ENCODE assay signal across 8 mouse cellular contexts in genomic region chr12:80001794-80002193, GRCm38 (mm10).
DNase-seq lines count a peak whose midpoint lies in the region; ATAC-seq and TF ChIP-seq lines count a peak whose summit lies in the region.

No protein-coding gene starts in this region.

- no peak for TF ChIP-seq CTCF in hindbrain, postnatal 0 days (IDR thresholded peaks at IDR 0.05; ENCODE audit: low read depth)
- TF ChIP-seq CTCF in liver, postnatal 0 days (IDR thresholded peaks at IDR 0.05; ENCODE audit: low read depth): no peak

- peak; percentile 14; the same call in 1 of the 2 replicates for TF ChIP-seq EP300 in liver, postnatal 0 days (IDR thresholded peaks at IDR 0.05; ENCODE audit: low read depth)

- H3K36me3 ChIP-seq in hindbrain, postnatal 0 days (ENCODE audit: insufficient read depth, low read length): no peaks in the 10 kb centered on the region
- no peaks in the 10 kb centered on the region for H3K36me3 ChIP-seq in liver, postnatal 0 days (replicated peaks; ENCODE audit: insufficient read depth, low read length)

- H3K9me3 ChIP-seq in hindbrain, postnatal 0 days (ENCODE audit: low read length): no peaks in the 10 kb centered on the region
- no peaks in the 10 kb centered on the region for H3K9me3 ChIP-seq in liver, postnatal 0 days (ENCODE audit: low read length)

- no peak overlapping the region for H3K9ac ChIP-seq in hindbrain, postnatal 0 days (replicated peaks; ENCODE audit: low read length)
- no peak overlapping the region for H3K9ac ChIP-seq in liver, postnatal 0 days (replicated peaks)

- peak overlapping the region; percentile 59 for H3K27ac ChIP-seq in hindbrain, postnatal 0 days
- H3K27ac ChIP-seq in liver, postnatal 0 days (ENCODE audit: low read depth): peak overlapping the region; percentile 39; the same call in 1 of the 2 replicates

- no peaks in the 10 kb centered on the region for H3K4me1 ChIP-seq in hindbrain, postnatal 0 days (ENCODE audit: insufficient read depth, low read length)
- H3K4me1 ChIP-seq in liver, postnatal 0 days (ENCODE audit: insufficient read depth): peaks cover 20% of the 10 kb centered on the region

- 56% methylated on average over 2 of the region's 2 CpGs for WGBS in hindbrain, postnatal 0 days
- 23% methylated on average over 2 of the region's 2 CpGs for WGBS in liver, postnatal 0 days (ENCODE audit: insufficient replicate concordance)

- H3K4me3 ChIP-seq in hindbrain, postnatal 0 days (ENCODE audit: low read length): no peak overlapping the region
- H3K4me3 ChIP-seq in liver, postnatal 0 days (ENCODE audit: low read depth, low read length): no peak overlapping the region

- H3K4me2 ChIP-seq in hindbrain, postnatal 0 days (ENCODE audit: low read depth, low read length): no peak overlapping the region
- H3K4me2 ChIP-seq in liver, postnatal 0 days (ENCODE audit: low read depth, low read length): no peak overlapping the region

- no peak; the same call in 1 of the 2 replicates for ATAC-seq in hindbrain, postnatal 0 days
- ATAC-seq in liver, postnatal 0 days: peak; percentile 63; the same call in 1 of the 2 replicates
- no peak for ATAC-seq in erythroid progenitor cell, adult 5-6 weeks (replicated peaks; ENCODE audit: low FRiP score, poor library complexity, severe bottlenecking)

- DNase-seq in embryo, embryonic 10 days (ENCODE audit: low spot score): peak; percentile 39
- no peak for DNase-seq in embryo, embryonic 9.5 days (ENCODE audit: extremely low spot score)
- peak; percentile 59 for DNase-seq in adipocyte (ENCODE audit: low spot score)
- DNase-seq in hindbrain, postnatal 0 days (ENCODE audit: low spot score): peak; percentile 37
- DNase-seq in liver, postnatal 0 days: peak; percentile 50
- DNase-seq in right cerebral cortex, postnatal 25 days: no peak
- no peak for DNase-seq in thymus, postnatal 10 days (ENCODE audit: low spot score in 2 of 2)

- no peaks in the 10 kb centered on the region for H3K27me3 ChIP-seq in hindbrain, postnatal 0 days (ENCODE audit: insufficient read depth, low read length)
- no peaks in the 10 kb centered on the region for H3K27me3 ChIP-seq in liver, postnatal 0 days (ENCODE audit: insufficient read depth, low read length)

Comparison
In these comparisons a context has a peak if more than half of its experiments do, and no peak if none do; other contexts are left out.
1. DNase-seq: peak in embryo, embryonic 10 days (single experiment), adipocyte (single experiment), hindbrain, postnatal 0 days (single experiment) and liver, postnatal 0 days (single experiment); none in embryo, embryonic 9.5 days (single experiment), right cerebral cortex, postnatal 25 days (single experiment) and thymus, postnatal 10 days (0 of 2).